Mouse (Mus musculus) heart, postnatal 14 days (tissue): ENCODE results near the gene Gm17555. TPM values are rescaled to one million over a fixed set of nuclear protein-coding genes. Genes with fewer than 3 reads are reported as not detected.

Experiments
- total RNA-seq, 2 experiments: library from RNA; stranded (reverse); gene quantifications; 2 replicates each; pipeline ENCODE4 v1.2.3; 2021

Gene Gm17555
- total RNA-seq, 2 experiments from 2014 or later: not detected

Other genes with a start within 250 kb of the Gm17555 start
- 1 to 10 TPM in 1 of 2 experiments, under 1 TPM in 1; 0.59 to 1.2 TPM for gene Fgf7, start 180.4 kb upstream of the Gm17555 start, total RNA-seq
- not detected for gene Fam227b, start 63.1 kb upstream of the Gm17555 start, total RNA-seq
- 1 to 10 TPM; 4.3 to 4.4 TPM for gene Dtwd1, start 63.0 kb upstream of the Gm17555 start, total RNA-seq